Mouse (Mus musculus) splenic B cell, adult 2 months (primary cell): Measurements from ENCODE around the gene Scfd2.

Source experiments
- DNase-seq: peaks from one replicate; pipeline ENCODE4 v3.0.0-alpha.2; 2011; ENCODE audit warnings: low read depth, low spot score
- H3K27me3 ChIP-seq: 2 replicates; pipeline ENCODE4 v1.6.1; 2012; ENCODE audit warnings: mild to moderate bottlenecking, low read length, moderate library complexity, mixed read lengths; ENCODE audit not compliant: control insufficient read depth, poor library complexity, insufficient read depth, severe bottlenecking
- H3K36me3 ChIP-seq: 2 replicates; pipeline ENCODE4 v1.6.1; 2012; ENCODE audit warnings: mild to moderate bottlenecking, low read length, moderate library complexity, mixed read lengths; ENCODE audit not compliant: control insufficient read depth, poor library complexity, insufficient read depth, severe bottlenecking

Scfd2 gene

GRCm38 (mm10) chr5:74188076-74188475, 343.5 kb downstream of the Scfd2 start:
- Histone ChIP-seq H3K36me3 (no peaks in the 10 kb centered on the region), H3K27me3 (no peaks in the 10 kb centered on the region; the same call in 1 of the 2 replicates)
- no peak for DNase-seq

- no peaks in the 10 kb centered on the region for H3K27me3 ChIP-seq
- H3K36me3 ChIP-seq: no peaks in the 10 kb centered on the region
- no peak for DNase-seq
These were observed 347.0 kb downstream of the Scfd2 start for GRCm38 (mm10) chr5:74184607-74185006.

- no peaks in the 10 kb centered on the region for H3K27me3 ChIP-seq
- DNase-seq: no peak
These were observed 348.4 kb downstream of the Scfd2 start for GRCm38 (mm10) chr5:74183118-74183517.

GRCm38 (mm10) chr5:74180216-74180615, 351.3 kb downstream of the Scfd2 start:
- DNase-seq: no peak
- no peaks in the 10 kb centered on the region for H3K36me3 ChIP-seq
- no peaks in the 10 kb centered on the region for H3K27me3 ChIP-seq

More at GRCm38 (mm10) chr5:74183118-74183517, 348.4 kb downstream of the Scfd2 start:
- H3K36me3 ChIP-seq: no peaks in the 10 kb centered on the region

GRCm38 (mm10) chr5:74175526-74176270, 355.9 kb downstream of the Scfd2 start:
- Histone ChIP-seq H3K27me3 (no peaks in the 10 kb centered on the region), H3K36me3 (no peaks in the 10 kb centered on the region)
- no peak for DNase-seq

GRCm38 (mm10) chr5:74173162-74173844, 358.3 kb downstream of the Scfd2 start:
- H3K36me3 ChIP-seq: no peaks in the 10 kb centered on the region
- no peaks in the 10 kb centered on the region for H3K27me3 ChIP-seq
- DNase-seq: no peak

- H3K27me3 ChIP-seq: no peaks in the 10 kb centered on the region
- DNase-seq: no peak
- H3K36me3 ChIP-seq: no peaks in the 10 kb centered on the region
These were observed 359.4 kb downstream of the Scfd2 start for GRCm38 (mm10) chr5:74172208-74172607.

- no peak for DNase-seq
These were observed 359.8 kb downstream of the Scfd2 start for GRCm38 (mm10) chr5:74171768-74172167.

GRCm38 (mm10) chr5:74168085-74168484, 363.5 kb downstream of the Scfd2 start:
- H3K36me3 ChIP-seq: no peaks in the 10 kb centered on the region
- no peak for DNase-seq
- no peaks in the 10 kb centered on the region for H3K27me3 ChIP-seq

More at GRCm38 (mm10) chr5:74171768-74172167, 359.8 kb downstream of the Scfd2 start:
- Histone ChIP-seq H3K36me3 (no peaks in the 10 kb centered on the region), H3K27me3 (no peaks in the 10 kb centered on the region)

GRCm38 (mm10) chr5:74166642-74167041, 364.9 kb downstream of the Scfd2 start:
- DNase-seq: peak; percentile 24
- no peaks in the 10 kb centered on the region for H3K27me3 ChIP-seq
- H3K36me3 ChIP-seq: no peaks in the 10 kb centered on the region

- Histone ChIP-seq H3K36me3 (no peaks in the 10 kb centered on the region), H3K27me3 (no peaks in the 10 kb centered on the region)
- peak; percentile 5 for DNase-seq
These were observed 367.0 kb downstream of the Scfd2 start for GRCm38 (mm10) chr5:74164547-74164946.

- no peak for DNase-seq
- no peaks in the 10 kb centered on the region for H3K27me3 ChIP-seq
- H3K36me3 ChIP-seq: no peaks in the 10 kb centered on the region
These were observed 368.4 kb downstream of the Scfd2 start for GRCm38 (mm10) chr5:74163141-74163540.

- Histone ChIP-seq H3K27me3 (no peaks in the 10 kb centered on the region), H3K36me3 (no peaks in the 10 kb centered on the region)
- DNase-seq: no peak
These were observed 369.5 kb downstream of the Scfd2 start for GRCm38 (mm10) chr5:74162013-74162412.

- Histone ChIP-seq H3K27me3 (no peaks in the 10 kb centered on the region), H3K36me3 (no peaks in the 10 kb centered on the region)
- no peak for DNase-seq
These were observed 370.1 kb downstream of the Scfd2 start for GRCm38 (mm10) chr5:74161297-74161926.

- no peaks in the 10 kb centered on the region for H3K36me3 ChIP-seq
- H3K27me3 ChIP-seq: no peaks in the 10 kb centered on the region
- DNase-seq: no peak
These were observed 371.2 kb downstream of the Scfd2 start for GRCm38 (mm10) chr5:74160349-74160748.
